Mouse (Mus musculus) left cerebral cortex, postnatal 25 days (tissue): ENCODE results near the gene Vax2. TPM values are rescaled to one million over a fixed set of nuclear protein-coding genes. Genes with fewer than 3 reads are reported as not detected.

ENCODE experiments used
- DNase-seq, 2 experiments: peaks; one replicate each; pipeline ENCODE4 v3.0.0; 2022; ENCODE audit warnings: low spot score in 2 of 2, mixed read lengths in 1 of 2
- intact Hi-C: fragments of 180-260 bp; cut with DNase I; formaldehyde crosslinking; loops from one replicate; pipeline ENCODE4 v1.15.1; 2025
- total RNA-seq, 2 experiments: library from RNA; stranded (reverse); gene quantifications; 2 replicates each; pipeline ENCODE4 v1.2.3; 2021

The Vax2 gene
- total RNA-seq, 2 experiments from 2014 or later = not detected

DNA sequence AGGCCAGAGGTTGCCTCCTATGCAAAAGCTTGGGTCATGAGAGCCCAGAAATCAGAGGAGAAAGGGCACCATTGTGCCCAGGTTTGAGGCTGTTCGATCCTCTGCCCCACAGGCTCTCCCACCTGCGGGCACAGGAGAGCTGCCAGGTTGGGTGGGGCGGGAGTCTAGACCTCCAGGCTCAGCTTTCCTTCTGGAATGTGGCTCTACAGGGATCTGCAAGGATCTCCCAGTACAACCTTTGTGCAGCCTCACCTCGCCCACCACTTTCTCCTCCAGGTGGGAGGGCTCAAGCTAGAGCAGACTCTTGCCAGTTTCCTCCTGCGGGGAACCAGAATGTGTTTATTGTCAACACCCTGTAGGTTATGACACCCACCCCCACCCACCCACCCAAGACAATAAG lies 33.5 kb downstream of the Vax2 start:
- DNase-seq = no peak
- intact Hi-C loops = no loop called here

DNA sequence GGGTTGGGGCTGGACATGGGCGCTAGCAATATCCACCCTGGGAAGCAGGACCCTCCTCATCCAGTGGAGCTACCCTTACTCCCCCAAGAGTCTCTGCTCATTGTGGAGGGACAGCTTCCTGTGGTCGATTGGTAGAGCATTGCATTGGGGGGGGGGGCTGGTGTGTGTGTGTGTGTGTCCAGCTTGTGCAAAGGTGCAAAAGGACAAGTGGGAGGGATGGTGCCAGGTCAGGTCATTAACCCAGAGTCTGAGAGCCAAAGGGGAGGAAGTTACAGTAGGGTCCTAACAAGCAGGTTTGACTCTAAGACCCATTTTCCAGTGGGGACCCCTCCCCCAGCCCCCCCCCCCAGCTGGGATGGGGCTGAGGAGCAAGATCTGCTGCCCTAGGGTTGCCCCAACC lies 34.4 kb downstream of the Vax2 start:
- DNase-seq = no peak
- intact Hi-C loops = no loop called here

DNA sequence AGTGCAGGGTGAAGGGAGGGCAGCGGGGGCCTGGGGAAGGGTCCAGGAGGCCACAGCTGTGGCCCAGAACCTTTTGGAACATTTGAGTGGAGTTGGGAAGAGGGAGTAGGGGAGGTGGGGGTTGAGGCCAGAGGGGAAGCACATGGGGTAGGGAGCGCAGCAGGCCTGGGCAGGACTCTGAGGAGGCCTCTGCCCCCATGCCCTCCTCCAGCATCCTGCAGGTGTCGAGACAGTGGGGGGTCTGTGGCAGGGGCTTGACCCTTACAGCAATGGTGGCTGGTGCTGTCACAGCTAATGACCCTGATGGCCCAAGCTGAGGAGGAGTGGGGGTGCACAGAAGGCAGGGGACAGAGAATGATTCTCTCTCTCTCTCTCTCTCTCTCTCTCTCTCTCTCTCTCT lies 38.2 kb downstream of the Vax2 start:
- intact Hi-C loops = no loop called here
- no peak for DNase-seq

DNA sequence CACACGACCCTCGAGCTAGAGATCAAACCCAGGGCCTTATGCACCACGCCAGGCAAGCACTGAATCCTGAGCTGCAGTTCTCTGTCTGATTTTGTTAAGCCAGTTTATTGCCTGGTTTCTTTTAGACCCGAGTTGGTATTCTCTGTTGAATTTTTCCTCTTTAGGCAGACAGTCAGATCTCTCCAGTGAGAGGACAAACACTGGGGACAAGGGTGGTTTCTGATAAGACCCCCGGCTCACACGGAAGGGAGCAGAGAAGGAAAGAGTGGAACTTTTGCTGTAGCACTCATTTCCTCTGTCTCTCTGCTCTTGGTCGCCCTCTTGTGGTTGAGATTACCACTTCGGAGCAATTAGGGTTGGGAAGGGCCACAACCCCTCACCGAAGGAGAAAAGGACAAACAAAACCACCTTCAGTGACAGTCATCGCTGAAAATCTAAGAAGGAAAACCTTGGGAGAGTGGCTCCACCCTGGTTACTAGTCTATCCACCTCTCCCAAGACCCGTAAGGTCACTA lies 39.2 kb downstream of the Vax2 start:
- intact Hi-C loops = loop anchor here (1.0 to 10.0 kb wide), 2 partner anchors 57 to 165 kb away; no protein-coding TSS in a partner anchor
- peak; percentile 27 to 45 for DNase-seq

DNA sequence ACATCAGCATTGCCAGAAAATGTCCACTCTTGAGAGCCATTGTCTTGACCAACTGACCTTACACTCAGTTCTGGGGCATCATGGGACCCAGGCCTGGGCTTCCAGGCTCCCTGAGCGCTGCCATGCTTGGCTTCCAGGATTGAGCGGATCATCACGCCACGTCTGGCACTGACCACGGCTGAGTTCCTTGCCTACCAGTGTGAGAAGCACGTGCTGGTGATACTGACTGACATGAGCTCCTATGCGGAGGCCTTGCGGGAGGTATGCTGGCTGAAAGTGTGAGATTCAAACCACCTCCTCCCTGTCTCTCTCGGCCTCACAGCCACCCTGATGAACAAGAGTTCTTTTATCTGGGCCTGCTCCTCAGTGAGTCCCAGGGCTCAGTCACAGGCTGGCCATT lies 45.0 kb downstream of the Vax2 start:
- no peak for DNase-seq
- intact Hi-C loops = loop anchor here (10.0 kb wide), 1 partner anchor 171 kb away; no protein-coding TSS in a partner anchor

DNA sequence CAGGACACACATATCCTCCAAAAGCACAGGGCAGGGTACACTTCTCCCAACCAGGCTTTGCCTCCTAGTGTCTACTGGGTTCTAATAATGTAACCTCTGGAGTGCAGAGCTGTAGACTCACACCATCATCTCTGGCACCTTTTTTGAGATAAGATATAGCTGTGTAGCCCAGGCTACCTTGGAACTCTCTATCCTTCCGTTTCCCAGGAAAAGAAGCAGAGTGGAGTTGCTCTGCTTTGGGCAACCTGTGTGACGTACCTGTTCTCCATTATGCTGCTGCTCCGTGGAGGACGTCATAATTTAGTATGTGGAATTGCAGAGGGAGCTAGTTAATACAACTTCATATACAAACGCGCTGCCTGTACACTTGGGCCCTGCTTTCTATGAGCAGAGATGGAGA lies 51.3 kb downstream of the Vax2 start, which contains the start of gene Ankrd53:
Gene Ankrd53 (plus strand): TSS at position 301 of the 400 bp plus-strand sequence.
- intact Hi-C loops = no loop called here
- DNase-seq = no peak

DNA sequence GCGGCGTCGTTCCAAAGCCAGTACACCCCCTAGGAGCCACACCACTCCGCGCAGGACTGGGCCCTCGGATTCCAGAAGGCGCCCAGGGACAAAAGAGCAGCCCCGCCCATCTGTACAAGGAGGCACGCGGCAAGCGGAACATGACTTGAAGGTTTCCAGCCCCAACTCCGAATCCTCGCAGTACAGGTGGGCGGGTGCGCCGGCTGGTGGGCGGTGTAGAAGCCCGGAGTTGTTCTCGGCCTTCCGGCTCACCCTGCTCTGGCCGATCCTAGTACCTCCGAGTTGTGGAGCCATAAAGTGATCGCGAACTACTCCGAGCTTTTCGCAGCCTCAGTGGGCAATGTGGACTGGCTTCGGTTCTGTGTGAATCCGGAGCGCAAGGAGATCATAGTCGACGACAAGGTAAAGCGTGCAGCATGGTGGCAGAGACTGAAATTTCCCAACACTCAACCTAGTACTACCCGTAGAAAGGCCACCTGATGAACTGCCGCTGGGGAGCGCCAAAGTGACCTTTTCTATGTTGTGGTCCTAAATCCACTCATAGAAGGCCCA lies 51.9 kb downstream of the Vax2 start:
- intact Hi-C loops = no loop called here
- DNase-seq = peak in 1 of 2 experiments; percentile 16

DNA sequence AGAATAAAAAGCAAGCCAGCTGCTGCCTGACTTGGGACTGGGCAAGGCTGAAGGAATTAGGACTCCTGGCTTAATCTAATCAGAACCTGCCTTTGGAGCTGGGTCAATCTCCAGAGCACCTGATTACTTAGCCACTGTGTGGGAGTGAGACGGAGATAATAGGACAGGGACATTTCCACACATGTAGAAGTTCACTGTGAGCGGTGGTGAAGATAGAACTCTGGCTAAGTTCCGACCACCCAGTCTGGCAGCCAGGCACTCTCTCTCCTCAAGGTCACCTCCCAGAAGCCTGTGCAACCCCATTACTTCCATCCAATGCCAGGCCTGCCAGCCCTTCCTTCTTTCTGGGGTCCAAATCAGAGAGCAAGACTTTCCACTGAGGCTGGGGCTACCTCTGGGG lies 55.9 kb downstream of the Vax2 start:
- no peak for DNase-seq
- intact Hi-C loops = no loop called here

DNA sequence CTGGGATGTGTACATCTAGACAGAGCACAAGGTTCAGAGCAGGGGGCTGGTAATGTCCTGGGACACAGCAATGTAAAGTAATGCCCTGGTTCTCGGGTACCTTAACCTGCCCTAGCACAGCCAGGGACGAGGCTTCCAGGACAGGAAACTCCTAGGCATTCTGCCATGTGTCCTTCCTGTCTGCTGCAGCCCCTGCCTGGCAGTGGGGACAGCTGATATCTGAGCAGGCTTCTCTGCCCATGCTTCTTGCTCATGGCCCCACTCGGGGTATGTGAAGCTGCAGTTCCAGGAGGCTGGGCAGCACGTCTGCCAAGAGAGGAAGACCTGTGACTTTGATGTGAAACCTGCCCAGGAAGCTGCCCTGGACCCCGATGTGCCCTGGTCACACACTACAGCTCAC lies 57.4 kb downstream of the Vax2 start:
- DNase-seq = no peak
- intact Hi-C loops = no loop called here

DNA sequence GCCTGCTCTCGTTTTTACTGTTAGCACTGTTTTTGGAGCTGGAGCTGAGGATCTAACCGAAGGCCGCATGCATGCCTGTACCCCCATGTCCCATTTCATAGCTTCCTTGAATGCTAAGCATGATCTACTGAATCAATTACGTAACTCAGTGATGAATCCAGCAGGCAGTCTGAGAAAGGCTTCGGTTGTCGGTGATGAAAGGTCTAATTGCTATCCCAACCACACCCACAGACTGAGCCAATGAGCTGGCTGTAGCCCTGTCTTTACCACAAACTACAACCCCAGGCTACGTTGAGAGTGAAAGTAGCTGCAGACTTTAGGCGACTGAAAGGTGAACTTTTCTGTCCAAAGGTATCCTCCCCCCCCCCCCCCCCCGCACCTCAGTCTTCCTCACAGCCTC lies 63.1 kb downstream of the Vax2 start:
- intact Hi-C loops = no loop called here
- no peak for DNase-seq

DNA sequence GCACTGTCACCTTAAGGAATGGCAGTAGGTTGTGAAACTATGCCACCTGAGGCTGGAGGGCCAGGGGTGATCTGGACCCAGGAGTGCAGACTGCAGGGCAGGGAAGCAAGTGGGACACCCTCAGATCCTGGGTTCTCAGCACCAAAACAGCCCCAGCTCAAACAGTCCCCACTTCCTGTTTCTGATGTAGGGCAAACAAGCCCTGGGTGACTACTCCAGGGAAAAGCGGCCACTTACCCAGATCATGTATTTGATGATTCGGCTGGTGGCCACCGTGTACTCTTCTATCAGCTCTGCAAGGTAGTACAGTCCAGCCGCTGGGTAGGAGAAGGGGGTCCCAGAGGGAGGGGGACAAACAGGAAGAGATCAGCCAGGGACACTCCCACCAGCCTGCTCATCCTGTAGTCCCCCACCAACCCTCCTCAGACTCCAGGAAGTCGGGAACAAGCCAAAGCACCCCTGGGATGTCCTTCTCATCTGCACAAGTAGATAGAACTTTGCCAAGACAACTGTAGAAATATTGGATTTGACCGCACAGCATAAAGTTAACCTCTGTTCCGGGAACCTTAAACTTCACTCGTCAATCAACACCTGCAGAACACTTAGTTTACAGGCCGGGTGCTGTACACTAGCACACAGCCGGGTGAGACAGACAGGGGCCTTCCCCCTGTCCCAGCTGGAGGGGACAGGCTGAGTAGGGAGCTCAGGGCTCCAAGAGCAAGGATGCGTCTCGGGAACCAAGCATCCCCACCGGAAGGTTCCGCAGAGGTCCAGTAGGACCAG lies 63.9 kb downstream of the Vax2 start:
- peak in 1 of 2 experiments; percentile 15 for DNase-seq
- intact Hi-C loops = no loop called here

DNA sequence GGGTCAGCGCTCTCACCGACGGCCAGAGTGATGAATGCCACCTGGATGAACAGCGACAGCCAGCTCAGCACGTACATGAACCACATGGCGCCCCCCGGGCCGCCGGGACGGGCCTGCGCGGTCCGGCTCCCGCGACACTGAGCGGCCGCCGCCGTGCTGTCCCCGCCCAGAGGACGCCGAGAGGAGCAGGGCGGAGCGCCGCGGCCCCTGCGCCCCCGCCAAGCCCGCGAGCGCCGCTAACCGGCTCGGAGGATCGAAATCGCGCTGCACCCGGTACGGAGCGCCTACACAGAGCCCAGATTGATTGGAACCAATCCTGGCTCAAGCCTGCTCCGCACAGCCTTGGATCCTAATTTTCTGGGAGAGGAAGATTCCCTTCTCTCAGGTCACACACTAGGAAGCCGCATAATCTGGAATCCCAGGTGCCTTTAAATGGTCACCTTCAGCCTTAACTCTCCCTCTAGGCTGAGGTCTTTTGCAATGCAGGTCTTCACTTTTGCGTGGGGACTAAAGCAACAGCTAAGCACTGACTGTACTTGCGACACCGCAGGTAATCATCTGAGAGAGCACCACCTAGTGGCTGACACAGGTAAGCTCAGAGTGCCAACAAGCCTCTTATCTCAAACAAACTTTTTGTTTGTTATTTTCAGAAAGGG lies 64.7 kb downstream of the Vax2 start, which contains the start of gene Tex261:
Gene Tex261 (minus strand): TSS at position 176 of the 656 bp plus-strand sequence.
- intact Hi-C loops = no loop called here
- peak; percentile 90 to 94 for DNase-seq

DNA sequence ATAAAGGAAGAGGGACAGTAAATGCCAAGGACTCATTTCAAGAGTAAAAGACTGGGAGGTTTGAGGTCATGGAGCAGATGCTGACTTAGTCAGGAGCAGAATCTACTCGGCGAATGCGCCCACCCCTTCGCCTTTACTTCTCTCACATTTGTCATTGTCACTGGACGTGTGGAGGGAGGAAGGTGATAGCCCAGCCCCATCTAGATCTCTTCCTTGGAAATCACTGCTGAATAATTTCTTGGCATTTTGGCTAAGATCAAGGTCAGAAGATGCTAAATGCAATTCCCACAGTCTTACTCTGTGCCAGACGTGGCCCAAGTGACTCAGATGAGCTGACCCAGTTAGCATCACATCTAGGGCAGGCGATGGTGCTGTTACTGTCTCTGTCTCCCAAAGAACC lies 67.2 kb downstream of the Vax2 start:
- intact Hi-C loops = no loop called here
- DNase-seq = peak in 1 of 2 experiments; percentile 35

DNA sequence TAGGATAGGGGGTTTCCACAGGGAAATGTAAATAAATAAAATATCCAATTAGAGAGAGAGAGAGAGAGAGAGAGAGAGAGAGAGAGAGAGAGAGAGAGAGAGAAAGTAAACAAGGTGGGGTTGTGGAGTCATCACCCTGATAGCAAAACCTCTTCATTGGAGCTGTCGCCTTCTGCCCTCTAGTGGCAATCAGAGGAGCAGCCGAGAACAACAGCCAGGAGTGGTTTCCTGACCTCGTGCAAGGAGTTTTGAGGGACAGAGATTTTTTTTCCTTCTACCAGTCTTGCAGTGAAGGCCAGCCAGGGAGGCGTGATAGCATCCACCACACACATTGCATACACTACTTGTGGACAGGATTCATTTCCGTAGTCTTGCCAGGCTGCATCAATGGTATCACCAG lies 68.0 kb downstream of the Vax2 start:
- peak in 1 of 2 experiments; percentile 37 for DNase-seq
- intact Hi-C loops = no loop called here

DNA sequence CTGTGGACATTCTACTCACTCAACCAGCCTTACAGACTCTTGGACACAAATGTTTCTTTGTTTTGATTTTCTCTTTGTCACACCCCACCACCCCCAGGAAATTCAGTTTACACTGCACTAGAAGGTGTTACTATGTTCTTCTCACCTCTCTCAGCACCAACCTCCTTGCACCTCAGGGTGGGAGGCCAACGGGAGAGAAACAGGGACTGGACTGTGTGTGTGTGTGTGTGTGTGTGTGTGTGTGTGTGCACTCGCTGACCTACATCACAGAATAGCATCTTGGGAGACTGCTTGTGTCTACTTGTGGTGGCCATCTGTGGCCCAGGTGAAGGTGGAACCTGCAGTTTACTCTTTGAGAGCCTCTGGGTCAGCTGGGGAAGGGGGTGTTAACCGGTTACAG lies 75.4 kb downstream of the Vax2 start:
- no peak for DNase-seq
- intact Hi-C loops = no loop called here

Other genes with a start within 250 kb of the Vax2 start
- gene Dguok, start 204.3 kb upstream of the Vax2 start, total RNA-seq = 10 to 100 TPM; 23.3 to 25.3 TPM
- gene Actg2, start 175.0 kb upstream of the Vax2 start, total RNA-seq = not detected
- 10 to 100 TPM; 31.1 to 31.6 TPM for gene Stambp, start 138.5 kb upstream of the Vax2 start, total RNA-seq
- gene Clec4f, start 55.1 kb upstream of the Vax2 start, total RNA-seq = not detected
- gene Cd207, start 33.4 kb upstream of the Vax2 start, total RNA-seq = not detected
- gene Atp6v1b1, start 31.7 kb downstream of the Vax2 start, total RNA-seq = not detected
- gene Ankrd53, start 51.4 kb downstream of the Vax2 start, total RNA-seq = not detected
- 10 to 100 TPM; 46.4 to 53.6 TPM for gene Tex261, start 64.5 kb downstream of the Vax2 start, total RNA-seq
- 10 to 100 TPM; 47.0 to 48.3 TPM for gene Nagk, start 83.7 kb downstream of the Vax2 start, total RNA-seq
- gene Paip2b, start 120.5 kb downstream of the Vax2 start, total RNA-seq = 10 to 100 TPM; 50.2 to 54.1 TPM
- 100 to 1,000 TPM; 127 to 141 TPM for gene Zfp638, start 155.8 kb downstream of the Vax2 start, total RNA-seq